Mouse (Mus musculus) heart, embryonic 16.5 days (tissue): ENCODE data around the gene Rtkn2. TPM values are rescaled to one million over a fixed set of nuclear protein-coding genes. Genes with fewer than 3 reads are reported as not detected.

Experiments
- ATAC-seq: fragments of 200-750 bp; cut with Nextera tagmentation; replicated peaks from 2 replicates; pipeline ENCODE4 v1.8.0; 2017; ENCODE audit warnings: moderate number of reproducible peaks; ENCODE audit not compliant: insufficient read depth, low FRiP score; ENCODE audit errors: extremely low read depth
- H3K27ac ChIP-seq: fragments of 300-500 bp; sonication (generic); 2 replicates; pipeline ENCODE4 v1.5.1; 2014; ENCODE audit warnings: mild to moderate bottlenecking, low read length, control low read depth, moderate library complexity
- H3K27me3 ChIP-seq: fragments of 300-500 bp; sonication (generic); 2 replicates; pipeline ENCODE4 v1.6.1; 2014; ENCODE audit warnings: low read length, mixed read lengths; ENCODE audit not compliant: control insufficient read depth, insufficient read depth
- H3K36me3 ChIP-seq: fragments of 300-500 bp; sonication (generic); 2 replicates; pipeline ENCODE4 v1.6.1; 2014; ENCODE audit not compliant: control insufficient read depth, insufficient read depth
- H3K4me1 ChIP-seq: fragments of 300-500 bp; sonication (generic); 2 replicates; pipeline ENCODE4 v1.6.1; 2014; ENCODE audit warnings: low read length, mixed read lengths; ENCODE audit not compliant: control insufficient read depth, insufficient read depth
- H3K4me2 ChIP-seq: fragments of 300-500 bp; sonication (generic); 2 replicates; pipeline ENCODE4 v1.6.1; 2014; ENCODE audit warnings: low read depth, mild to moderate bottlenecking, control low read depth, low read length
- H3K4me3 ChIP-seq: fragments of 300-500 bp; sonication (generic); 2 replicates; pipeline ENCODE4 v1.5.1; 2014; ENCODE audit warnings: mild to moderate bottlenecking, control low read depth, low read length
- H3K9ac ChIP-seq: fragments of 300-500 bp; sonication (generic); 2 replicates; pipeline ENCODE4 v1.6.1; 2014; ENCODE audit warnings: low read length, control low read depth
- H3K9me3 ChIP-seq: fragments of 300-500 bp; sonication (generic); replicated peaks from 2 replicates; pipeline ENCODE4 v1.6.1; 2016; ENCODE audit warnings: low read length; ENCODE audit not compliant: control insufficient read depth
- WGBS: fragments of 180-500 bp; shearing (Covaris S2); extraction: QIAGEN DNeasy Blood & Tissue Kit; methylation state at CpG from one replicate; pipeline ENCODE4 v1.1.7; 2014; 5-methylcytosine and 5-hydroxymethylcytosine counted together
- polyA plus RNA-seq: library from polyadenylated mRNA; unstranded; fragments of >200 nt; fragmentation: Nextera tagmentation; extraction: Ambion mirVana; gene quantifications from 2 replicates; pipeline ENCODE4 v1.2.1, GENCODE M21; 2015

Gene Rtkn2
- polyA plus RNA-seq, 1 experiment from 2014 or later = 8.0 TPM

DNA sequence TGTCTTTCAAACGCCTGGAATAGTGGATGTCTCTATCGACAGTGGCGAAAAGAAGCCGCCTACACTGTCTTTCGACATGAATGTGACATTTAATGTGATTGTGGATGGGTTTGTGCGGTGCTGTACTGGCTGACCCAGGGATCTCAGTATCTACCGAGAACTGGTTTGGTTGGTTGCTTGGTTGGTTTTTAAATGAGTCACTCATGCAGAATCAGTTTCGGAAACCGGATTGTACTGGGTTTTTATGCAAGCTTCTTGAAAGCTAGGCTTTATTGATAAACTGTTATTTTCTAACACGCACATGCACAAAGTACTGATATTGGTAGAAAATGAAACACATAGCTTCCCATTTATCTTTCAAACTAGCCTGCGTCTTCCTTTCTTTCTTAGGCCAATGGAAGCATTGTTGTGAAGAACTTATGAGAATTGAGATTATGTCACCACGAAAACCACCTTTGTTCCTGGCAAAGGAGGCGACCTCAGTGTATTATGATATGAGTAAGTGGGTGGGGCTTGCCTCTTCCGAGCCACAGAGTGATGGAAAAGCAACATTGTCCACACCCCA is 60.4 kb downstream of the Rtkn2 start:
- Histone ChIP-seq H3K9me3 (no peaks in the 10 kb centered on the region), H3K27ac (no peak overlapping the region), H3K27me3 (no peaks in the 10 kb centered on the region), H3K4me1 (no peaks in the 10 kb centered on the region), H3K4me2 (no peak overlapping the region), H3K36me3 (peaks cover 8% of the 10 kb centered on the region), H3K4me3 (no peak overlapping the region), H3K9ac (no peak overlapping the region)
- 79% methylated on average over 14 of the region's 14 CpGs for WGBS
- no peak for ATAC-seq

DNA sequence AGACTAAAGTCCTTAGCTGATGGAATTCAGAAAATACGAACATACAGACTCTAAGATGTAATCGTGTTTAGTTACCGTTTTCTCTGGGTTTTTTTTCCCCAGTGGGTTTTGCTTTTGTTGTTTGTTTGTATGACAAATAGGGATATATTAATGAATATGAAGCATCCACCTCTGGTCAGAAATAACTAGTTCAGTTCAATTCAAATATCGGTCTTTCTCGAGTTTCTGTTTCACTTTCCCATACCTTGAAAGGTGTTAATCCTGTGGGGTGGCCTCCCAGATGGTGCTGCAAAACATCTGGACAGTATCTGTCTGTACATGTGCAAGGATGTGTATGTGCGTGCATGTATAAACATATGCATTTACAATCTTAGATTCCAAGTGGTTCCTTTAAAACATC is 61.0 kb downstream of the Rtkn2 start:
- Histone ChIP-seq H3K36me3 (peaks cover 8% of the 10 kb centered on the region), H3K27me3 (no peaks in the 10 kb centered on the region), H3K9ac (no peak overlapping the region), H3K4me2 (no peak overlapping the region), H3K9me3 (no peaks in the 10 kb centered on the region), H3K27ac (no peak overlapping the region), H3K4me1 (no peaks in the 10 kb centered on the region), H3K4me3 (no peak overlapping the region)
- ATAC-seq = no peak
- 83% methylated on average over 6 of the region's 6 CpGs for WGBS

DNA sequence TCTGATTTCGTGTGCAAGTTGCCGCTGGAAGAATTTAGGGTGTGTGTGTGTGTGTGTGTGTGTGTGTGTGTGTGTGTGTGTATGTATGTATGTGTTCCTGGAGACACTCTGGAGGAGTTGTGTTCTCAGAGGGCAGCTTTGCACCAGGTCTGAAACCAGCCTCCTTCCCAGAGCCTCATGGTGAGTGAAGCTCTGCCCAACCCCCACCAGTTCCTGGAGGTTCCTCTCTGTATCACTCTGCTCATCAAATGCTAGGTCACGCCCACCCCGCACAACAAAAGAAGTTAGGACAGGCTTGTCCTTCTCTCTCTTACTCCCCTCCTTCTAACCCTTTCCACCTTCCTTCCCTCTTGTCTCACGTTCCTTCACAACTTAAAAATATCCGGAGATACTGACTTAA is 64.6 kb downstream of the Rtkn2 start:
- Histone ChIP-seq H3K4me3 (no peak overlapping the region), H3K36me3 (no peaks in the 10 kb centered on the region; the same call in 1 of the 2 replicates), H3K27me3 (no peaks in the 10 kb centered on the region), H3K9ac (no peak overlapping the region), H3K4me2 (no peak overlapping the region), H3K4me1 (no peaks in the 10 kb centered on the region), H3K27ac (no peak overlapping the region), H3K9me3 (no peaks in the 10 kb centered on the region)
- 50% methylated on average over 6 of the region's 6 CpGs for WGBS
- no peak for ATAC-seq

DNA sequence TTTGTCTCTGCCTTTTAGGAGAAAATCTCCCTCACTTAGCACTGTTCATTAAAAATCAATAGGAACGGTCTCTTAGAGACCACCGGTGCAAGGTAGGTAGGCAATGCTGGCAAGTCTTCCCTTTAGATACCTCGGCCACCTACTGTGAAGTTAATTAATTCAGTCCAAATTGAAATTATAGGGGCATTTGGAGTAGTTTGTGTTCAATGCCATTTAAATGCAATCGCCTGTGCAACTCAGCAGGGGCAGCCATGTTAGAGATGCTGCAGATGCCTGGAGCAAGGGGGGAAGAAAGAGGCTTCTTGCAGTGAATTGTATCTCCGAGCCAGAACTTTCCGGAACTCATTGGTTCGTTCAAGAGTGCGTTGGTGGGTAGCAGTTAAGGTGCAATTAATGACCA is 65.5 kb downstream of the Rtkn2 start:
- no peak for ATAC-seq
- Histone ChIP-seq H3K9ac (no peak overlapping the region), H3K27ac (no peak overlapping the region), H3K4me2 (no peak overlapping the region), H3K27me3 (no peaks in the 10 kb centered on the region), H3K4me3 (no peak overlapping the region), H3K4me1 (no peaks in the 10 kb centered on the region), H3K36me3 (no peaks in the 10 kb centered on the region; the same call in 1 of the 2 replicates), H3K9me3 (no peaks in the 10 kb centered on the region)
- whole genome bisulfite sequencing = 94% methylated on average over 8 of the region's 8 CpGs

DNA sequence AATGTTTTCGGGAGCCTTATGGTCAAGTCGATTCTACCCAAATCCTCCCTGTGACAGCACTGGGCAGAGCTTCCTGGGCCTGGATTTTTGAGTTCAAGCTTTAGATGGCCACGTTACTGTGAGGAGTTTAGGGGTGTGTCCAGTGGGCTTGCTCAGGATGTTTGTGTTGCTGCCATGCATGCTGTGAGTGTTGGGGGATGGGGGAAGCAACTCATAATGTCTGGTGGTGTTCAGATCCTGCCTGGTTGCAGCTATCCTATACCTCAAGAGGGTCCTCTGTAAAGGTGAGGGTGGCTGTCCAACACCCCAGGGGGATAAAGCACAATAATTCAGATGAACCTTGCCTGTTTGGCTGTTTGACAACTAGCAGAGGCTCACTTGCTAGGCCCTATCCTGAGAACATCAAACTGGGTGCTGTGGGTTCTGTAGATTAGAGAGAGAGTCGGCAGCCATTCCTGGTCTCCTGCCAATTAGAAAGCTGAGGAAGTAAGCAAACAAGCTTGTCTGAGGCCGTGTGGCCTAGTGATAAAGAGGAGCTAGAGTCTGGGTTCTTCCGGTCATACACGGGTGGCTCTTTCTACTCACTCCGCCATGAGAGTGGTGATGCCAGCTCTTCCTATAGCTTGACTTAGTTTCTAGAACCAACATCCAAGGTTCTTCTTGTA is 69.4 kb downstream of the Rtkn2 start:
- H3K9me3 ChIP-seq = no peaks in the 10 kb centered on the region
- no peaks in the 10 kb centered on the region for H3K27me3 ChIP-seq
- ATAC-seq = no peak
- H3K9ac ChIP-seq = no peak overlapping the region
- no peak overlapping the region for H3K27ac ChIP-seq
- 63% methylated on average over 8 of the region's 8 CpGs for WGBS
- no peak overlapping the region for H3K4me3 ChIP-seq
- no peaks in the 10 kb centered on the region for H3K4me1 ChIP-seq
- H3K36me3 ChIP-seq = no peaks in the 10 kb centered on the region
- no peak overlapping the region for H3K4me2 ChIP-seq

DNA sequence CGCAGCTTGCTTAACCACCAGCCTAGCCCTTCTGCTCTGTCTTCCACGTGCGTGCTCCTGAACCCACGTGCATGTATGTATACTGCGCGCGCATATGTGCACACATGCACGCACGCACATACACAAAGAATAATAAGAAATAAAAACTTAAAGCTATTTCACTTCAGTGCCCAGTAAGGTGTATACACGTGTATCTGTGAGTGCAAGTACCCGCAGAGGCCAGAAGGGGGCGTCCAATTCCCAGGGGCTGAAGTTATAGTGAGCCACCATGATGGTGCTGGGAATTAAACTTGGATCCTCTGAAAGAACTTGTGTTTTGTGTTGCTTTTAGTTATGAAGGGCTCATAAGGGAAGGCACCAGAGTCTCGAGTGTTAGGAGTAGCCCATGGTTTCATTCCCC is 71.5 kb downstream of the Rtkn2 start:
- WGBS = 88% methylated on average over 13 of the region's 13 CpGs
- Histone ChIP-seq H3K9me3 (no peaks in the 10 kb centered on the region), H3K36me3 (no peaks in the 10 kb centered on the region), H3K9ac (no peak overlapping the region), H3K4me3 (no peak overlapping the region), H3K27ac (no peak overlapping the region), H3K4me1 (no peaks in the 10 kb centered on the region), H3K27me3 (no peaks in the 10 kb centered on the region), H3K4me2 (no peak overlapping the region)
- ATAC-seq = no peak

DNA sequence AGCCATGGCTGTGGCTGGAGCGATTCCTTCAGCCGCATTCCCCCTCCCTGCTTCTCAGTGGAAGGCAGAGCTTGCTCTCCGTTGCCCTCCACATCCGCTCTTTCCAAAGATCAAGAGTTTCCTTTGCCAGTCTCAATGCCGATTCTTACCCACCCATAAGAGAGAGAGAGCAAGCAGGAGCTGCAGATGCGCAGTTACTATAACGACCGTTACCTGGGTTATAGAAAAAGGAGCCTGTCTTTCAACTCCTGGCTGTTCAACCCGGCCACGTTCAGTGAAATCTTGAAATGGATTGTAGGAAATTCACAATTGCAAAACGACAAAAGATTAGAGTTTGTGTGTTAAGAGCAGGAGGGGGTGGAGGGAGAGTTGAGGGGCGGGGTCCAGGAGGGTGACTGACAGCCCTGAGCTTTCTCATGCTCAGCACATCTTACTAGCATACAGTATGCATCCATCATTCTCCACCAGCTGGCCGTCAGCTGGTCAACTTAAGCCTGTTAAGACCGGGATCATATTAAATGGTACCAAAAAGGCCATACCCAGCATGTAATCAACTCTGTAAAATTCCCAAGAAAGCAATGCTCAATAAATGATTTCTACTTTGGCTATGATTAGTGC is 72.1 kb downstream of the Rtkn2 start:
- Histone ChIP-seq H3K9me3 (no peaks in the 10 kb centered on the region), H3K4me1 (no peaks in the 10 kb centered on the region), H3K4me2 (no peak overlapping the region), H3K9ac (no peak overlapping the region), H3K36me3 (no peaks in the 10 kb centered on the region), H3K27ac (no peak overlapping the region), H3K27me3 (no peaks in the 10 kb centered on the region), H3K4me3 (no peak overlapping the region)
- 88% methylated on average over 14 of the region's 14 CpGs for WGBS
- ATAC-seq = no peak

DNA sequence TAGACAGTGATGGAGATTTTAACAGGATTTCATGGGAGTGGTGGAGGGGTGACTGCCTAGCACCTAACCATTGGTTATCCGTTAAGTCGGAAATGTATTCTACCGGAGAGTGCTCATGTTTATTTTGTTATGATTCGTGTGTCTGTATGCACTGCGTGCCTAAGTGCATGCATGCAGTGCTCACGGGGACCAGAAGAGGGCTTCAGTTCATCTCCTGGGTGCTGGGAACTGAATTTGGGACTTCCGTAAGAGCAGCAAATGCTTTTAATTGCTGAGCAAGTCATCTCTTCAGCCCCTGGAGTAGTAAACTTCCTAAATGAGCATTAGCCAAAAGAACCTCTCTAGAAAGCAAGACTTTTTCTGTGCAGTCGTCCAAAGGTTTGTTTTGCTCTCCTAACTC is 72.9 kb downstream of the Rtkn2 start:
- no peaks in the 10 kb centered on the region for H3K36me3 ChIP-seq
- H3K27ac ChIP-seq = no peak overlapping the region
- no peaks in the 10 kb centered on the region for H3K9me3 ChIP-seq
- H3K9ac ChIP-seq = no peak overlapping the region
- H3K4me3 ChIP-seq = no peak overlapping the region
- H3K27me3 ChIP-seq = no peaks in the 10 kb centered on the region
- 90% methylated on average over 8 of the region's 8 CpGs for WGBS
- H3K4me1 ChIP-seq = no peaks in the 10 kb centered on the region
- no peak overlapping the region for H3K4me2 ChIP-seq
- ATAC-seq = no peak

DNA sequence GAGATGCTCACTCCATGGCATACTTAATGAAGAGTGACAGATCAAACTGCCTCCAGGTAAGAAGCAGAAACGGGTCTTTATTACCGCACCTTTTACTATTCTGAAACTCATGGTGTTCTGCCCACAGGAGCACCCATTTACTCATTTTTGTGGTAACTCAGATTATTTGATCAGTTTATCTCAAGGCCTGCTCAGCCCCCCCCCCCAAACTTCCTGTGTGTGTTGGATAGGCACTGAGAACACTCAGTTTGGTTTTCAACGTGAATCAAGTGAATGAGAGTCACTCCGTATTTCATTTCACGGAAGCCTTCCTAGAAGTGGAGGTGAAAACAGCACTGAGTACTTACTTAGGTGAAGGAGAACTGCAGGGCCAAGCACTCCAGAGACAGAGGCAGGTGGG is 74.8 kb downstream of the Rtkn2 start:
- no peak for ATAC-seq
- Histone ChIP-seq H3K9ac (no peak overlapping the region), H3K4me3 (no peak overlapping the region), H3K27ac (no peak overlapping the region), H3K9me3 (no peaks in the 10 kb centered on the region), H3K27me3 (no peaks in the 10 kb centered on the region), H3K36me3 (no peaks in the 10 kb centered on the region), H3K4me1 (no peaks in the 10 kb centered on the region), H3K4me2 (no peak overlapping the region)
- WGBS = 82% methylated on average over 5 of the region's 5 CpGs
